Mouse (Mus musculus): ENCODE data around the gene Camta2. TPM values are rescaled to one million over a fixed set of nuclear protein-coding genes. Genes with fewer than 3 reads are reported as not detected.

Camta2 gene
- total RNA-seq, 2 experiments from 2014 or later: 21.2 to 25.5 TPM

GRCm38 (mm10) chr11:70630129-70630528, 57.8 kb downstream of the Camta2 start:
- intact Hi-C loops (cut with DNase I; ENCODE audit: low total_unique reads): no loop called here
- no peak for DNase-seq

- intact Hi-C loops (cut with DNase I; ENCODE audit: low total_unique reads): loop anchor here (5.0 kb wide), 1 partner anchor 128 kb away; no protein-coding TSS in a partner anchor
- DNase-seq: no peak
Measured at GRCm38 (mm10) chr11:70629557-70629956, 58.3 kb downstream of the Camta2 start.

- no peak for DNase-seq
- intact Hi-C loops (cut with DNase I; ENCODE audit: low total_unique reads): loop anchor here (5.0 kb wide), 1 partner anchor 129 kb away; no protein-coding TSS in a partner anchor
Measured at GRCm38 (mm10) chr11:70628431-70628830, 59.5 kb downstream of the Camta2 start.

GRCm38 (mm10) chr11:70626877-70627276, 61.0 kb downstream of the Camta2 start:
- DNase-seq: no peak
- intact Hi-C loops (cut with DNase I; ENCODE audit: low total_unique reads): loop anchor here (5.0 kb wide), 1 partner anchor 130 kb away; no protein-coding TSS in a partner anchor

- intact Hi-C loops (cut with DNase I; ENCODE audit: low total_unique reads): loop anchor here (5.0 kb wide), 1 partner anchor 132 kb away; no protein-coding TSS in a partner anchor
Measured at GRCm38 (mm10) chr11:70625473-70625872, 62.4 kb downstream of the Camta2 start.

GRCm38 (mm10) chr11:70623053-70623742, 64.7 kb downstream of the Camta2 start:
- no peak for DNase-seq
- intact Hi-C loops (cut with DNase I; ENCODE audit: low total_unique reads): loop anchor here (5.0 kb wide), 1 partner anchor 831 kb away; no protein-coding TSS in a partner anchor

More at GRCm38 (mm10) chr11:70625473-70625872, 62.4 kb downstream of the Camta2 start:
- DNase-seq: peak; percentile 51

GRCm38 (mm10) chr11:70621972-70622814, 65.7 kb downstream of the Camta2 start:
- peak; percentile 71 for DNase-seq
- intact Hi-C loops (cut with DNase I; ENCODE audit: low total_unique reads): loop anchor here (5.0 kb wide), 1 partner anchor 830 kb away; no protein-coding TSS in a partner anchor

Small RNAs within 50 kb of the gene (microRNA-seq; reads per million reads assigned to microRNA genes)
- gene Mir6925: 0 to 0.96 reads per million in 2 experiments

Other genes starting within 250 kb of the Camta2 start
- gene Med11, start 236.2 kb downstream of the Camta2 start, total RNA-seq (2021): 1 to 10 TPM; 6.2 to 6.5 TPM
- gene Zmynd15, start 228.7 kb downstream of the Camta2 start, total RNA-seq (2021): under 1 TPM; 0.31 to 0.84 TPM
- 1 to 10 TPM; 2.6 to 3.1 TPM for gene Cxcl16, start 228.1 kb downstream of the Camta2 start, total RNA-seq (2021)
- gene Tm4sf5, start 182.9 kb downstream of the Camta2 start, total RNA-seq (2021): not detected
- gene Vmo1, start 173.5 kb downstream of the Camta2 start, total RNA-seq (2021): not detected
- gene Gltpd2, start 168.9 kb downstream of the Camta2 start, total RNA-seq (2021): not detected
- 100 to 1,000 TPM; 292 to 301 TPM for gene Psmb6, start 162.7 kb downstream of the Camta2 start, total RNA-seq (2021)
- gene Gm40193, start 155.2 kb downstream of the Camta2 start, total RNA-seq (2021): not detected
- gene Pld2, start 148.0 kb downstream of the Camta2 start, total RNA-seq (2021): 10 to 100 TPM; 15.9 to 17.1 TPM
- 10 to 100 TPM; 26.1 to 27.7 TPM for gene Mink1, start 125.2 kb downstream of the Camta2 start, total RNA-seq (2021)
- not detected for gene 4930544D05Rik, start 72.3 kb downstream of the Camta2 start, total RNA-seq (2021)
- gene Chrne, start 68.9 kb downstream of the Camta2 start, total RNA-seq (2021): 10 to 100 TPM; 38.7 to 39.4 TPM
- under 1 TPM in 1 of 2 experiments, not detected in 1; 0.08 TPM for gene Gp1ba, start 49.0 kb downstream of the Camta2 start, total RNA-seq (2021)
- gene Rnf167, start 40.9 kb downstream of the Camta2 start, total RNA-seq (2021): 10 to 100 TPM; 34.9 to 35.7 TPM
- gene Slc25a11, start 40.6 kb downstream of the Camta2 start, total RNA-seq (2021): 100 to 1,000 TPM; 278 to 315 TPM
- 100 to 1,000 TPM; 340 to 388 TPM for gene Pfn1, start 33.5 kb downstream of the Camta2 start, total RNA-seq (2021)
- gene Eno3, start 30.9 kb downstream of the Camta2 start, total RNA-seq (2021): 1,000 to 10,000 TPM; 6,763 to 7,262 TPM
- gene Spag7, start 18.7 kb downstream of the Camta2 start, total RNA-seq (2021): 100 to 1,000 TPM; 117 to 122 TPM
- gene Inca1, start 12.1 kb upstream of the Camta2 start, total RNA-seq (2021): 1 to 10 TPM; 2.5 to 3.3 TPM
- 100 to 1,000 TPM; 216 to 226 TPM for gene Kif1c, start 12.4 kb upstream of the Camta2 start, total RNA-seq (2021)
- gene Zfp3, start 76.1 kb upstream of the Camta2 start, total RNA-seq (2021): 10 to 100 TPM in 1 of 2 experiments, 1 to 10 TPM in 1; 7.4 to 10.8 TPM
- gene Scimp, start 124.5 kb upstream of the Camta2 start, total RNA-seq (2021): under 1 TPM in 1 of 2 experiments, not detected in 1; 0.22 TPM
- gene Rabep1, start 156.7 kb upstream of the Camta2 start, total RNA-seq (2021): 10 to 100 TPM; 22.7 to 24.3 TPM